8 mouse cellular contexts compared by ENCODE assay signal in genomic region chr4:133379046-133379347, GRCm38 (mm10). TPM values are rescaled to one million over a fixed set of nuclear protein-coding genes. Genes with fewer than 3 reads are reported as not detected.
DNase-seq lines count a peak whose midpoint lies in the region; ATAC-seq and TF ChIP-seq lines count a peak whose summit lies in the region.
"Had no signal": no experiment of that assay in that cellular context is flagged by ENCODE, and none has a peak within 500 bp of the region (broad histone marks: within the 10 kb centered on the region; RNA-seq: fewer than 3 reads in every experiment).

No protein-coding gene starts in this region.

- H3K4me3 ChIP-seq in kidney, embryonic 15.5 days (replicated peaks), result no peak overlapping the region
- no peak overlapping the region for H3K4me3 ChIP-seq in cortical plate, adult 2 months (ENCODE audit: insufficient read depth, low read length)
- no peak overlapping the region for H3K4me3 ChIP-seq in heart, postnatal 0 days (ENCODE audit: low read depth, low read length)
- no peak overlapping the region for H3K4me3 ChIP-seq in midbrain, embryonic 13.5 days (replicated peaks)

- TF ChIP-seq EP300 in heart, postnatal 0 days (IDR thresholded peaks at IDR 0.05; ENCODE audit: low read depth), result no peak

- peaks cover 7% of the 10 kb centered on the region for H3K36me3 ChIP-seq in kidney, embryonic 15.5 days
- H3K36me3 ChIP-seq in heart, postnatal 0 days (replicated peaks; ENCODE audit: control insufficient read depth, insufficient read depth, low read length), result peaks cover 4% of the 10 kb centered on the region
- 0 out of 2 replicates have a peak, but pooled peaks cover 4% of the 10 kb centered on the region for H3K36me3 ChIP-seq in midbrain, embryonic 13.5 days

- peaks cover 52% of the 10 kb centered on the region for H3K4me1 ChIP-seq in kidney, embryonic 15.5 days
- H3K4me1 ChIP-seq in cortical plate, adult 2 months (ENCODE audit: control insufficient read depth, insufficient read depth, low read length), result peaks cover 4% of the 10 kb centered on the region
- peaks cover 49% of the 10 kb centered on the region for H3K4me1 ChIP-seq in heart, postnatal 0 days (ENCODE audit: control insufficient read depth, insufficient read depth)
- H3K4me1 ChIP-seq in midbrain, embryonic 13.5 days (replicated peaks), result peaks cover 49% of the 10 kb centered on the region

- 0 out of 2 replicates have a peak overlapping the region, but pooled peaks have one; percentile 10 for H3K9ac ChIP-seq in kidney, embryonic 15.5 days
- no peak overlapping the region; the same call in 1 of the 2 replicates for H3K9ac ChIP-seq in heart, postnatal 0 days (replicated peaks; ENCODE audit: low read depth, low read length)
- H3K9ac ChIP-seq in midbrain, embryonic 13.5 days (replicated peaks), result no peak overlapping the region

- intact Hi-C loops in left cerebral cortex, postnatal 4 days (cut with DNase I), result no loop called here

- WGBS in kidney, embryonic 15.5 days, result 50% methylated on average over 5 of the region's 5 CpGs
- WGBS in heart, postnatal 0 days, result 43% methylated on average over 5 of the region's 5 CpGs
- 40% methylated on average over 5 of the region's 5 CpGs for WGBS in midbrain, embryonic 13.5 days

- no peak for DNase-seq in kidney, postnatal 4 days
- no peak for DNase-seq in heart, postnatal 0 days (ENCODE audit: low spot score)
- DNase-seq in left cerebral cortex, postnatal 4 days, result no peak
- no peak for DNase-seq in left cerebral cortex, adult 11 months (ENCODE audit: low spot score)
- DNase-seq: right cerebral cortex, postnatal 25 days had no signal

- ATAC-seq in kidney, embryonic 15.5 days (replicated peaks; ENCODE audit: low FRiP score), result no peak
- no peak for ATAC-seq in heart, postnatal 0 days (ENCODE audit: insufficient read depth, low read depth)
- no peak for ATAC-seq in midbrain, embryonic 13.5 days

- H3K27ac ChIP-seq in kidney, embryonic 15.5 days, result peak overlapping the region; percentile 80
- H3K27ac ChIP-seq in cortical plate, adult 2 months (ENCODE audit: insufficient read depth, low read length), result 0 out of 2 replicates have a peak overlapping the region, but pooled peaks have one; percentile 40
- peak overlapping the region; percentile 28 for H3K27ac ChIP-seq in heart, postnatal 0 days (ENCODE audit: low read depth)
- H3K27ac ChIP-seq in midbrain, embryonic 13.5 days, result peak overlapping the region; percentile 19; the same call in 1 of the 2 replicates

- H3K9me3 ChIP-seq in kidney, embryonic 15.5 days (replicated peaks), result no peaks in the 10 kb centered on the region
- no peaks in the 10 kb centered on the region for H3K9me3 ChIP-seq in heart, postnatal 0 days (replicated peaks; ENCODE audit: control insufficient read depth, low read length)
- no peaks in the 10 kb centered on the region for H3K9me3 ChIP-seq in midbrain, embryonic 13.5 days

- no peaks in the 10 kb centered on the region for H3K27me3 ChIP-seq in kidney, embryonic 15.5 days
- H3K27me3 ChIP-seq in heart, postnatal 0 days (ENCODE audit: control insufficient read depth, insufficient read depth, low read length), result no peaks in the 10 kb centered on the region
- H3K27me3 ChIP-seq in midbrain, embryonic 13.5 days, result no peaks in the 10 kb centered on the region

- no peak for TF ChIP-seq POLR2A in cortical plate, adult 2 months (IDR thresholded peaks at IDR 0.05; ENCODE audit: extremely low read depth, insufficient read depth, low read length)

- no peak overlapping the region for H3K4me2 ChIP-seq in kidney, embryonic 15.5 days
- no peak overlapping the region for H3K4me2 ChIP-seq in heart, postnatal 0 days (ENCODE audit: low read depth, low read length)
- no peak overlapping the region for H3K4me2 ChIP-seq in midbrain, embryonic 13.5 days (replicated peaks)

- TF ChIP-seq CTCF in cortical plate, adult 2 months (IDR thresholded peaks at IDR 0.05; ENCODE audit: extremely low read depth, insufficient read depth, low read length), result no peak
- TF ChIP-seq CTCF in heart, postnatal 0 days (IDR thresholded peaks at IDR 0.05; ENCODE audit: low read depth), result no peak

RNA-seq across cellular contexts. Expression of gene Slc9a1, which starts 9.5 kb away (rescaled TPM):
- polyA plus RNA-seq in kidney, embryonic 15.5 days (2015; fragmentation: Nextera tagmentation; extraction: Ambion mirVana), result 7.5 and 8.3 TPM in 2 replicates
- 35.2 and 36.1 TPM in 2 replicates for polyA plus RNA-seq in cortical plate, adult 2 months (2012; rRNA removed)
- total RNA-seq in heart, postnatal 0 days (2014; rRNA removed; ENCODE audit: low replicate concordance), result 15.8 and 30.8 TPM in 2 replicates
- 4.0 and 4.4 TPM in 2 replicates for polyA plus RNA-seq in heart, postnatal 0 days (2015; fragmentation: Nextera tagmentation; extraction: Ambion mirVana)
- 6.8 and 7.9 TPM in 2 replicates for polyA plus RNA-seq in midbrain, embryonic 13.5 days (2015; fragmentation: Nextera tagmentation; extraction: Ambion mirVana)
- 10 to 100 TPM; 30.4 to 36.2 TPM for total RNA-seq in left cerebral cortex, postnatal 4 days (2021)

RNA-seq across cellular contexts. Expression of gene Wdtc1, which starts 25.7 kb away (rescaled TPM):
- 12.0 and 13.1 TPM in 2 replicates for polyA plus RNA-seq in kidney, embryonic 15.5 days (2015; fragmentation: Nextera tagmentation; extraction: Ambion mirVana)
- 46.6 and 49.1 TPM in 2 replicates for polyA plus RNA-seq in cortical plate, adult 2 months (2012; rRNA removed)
- total RNA-seq in heart, postnatal 0 days (2014; rRNA removed; ENCODE audit: low replicate concordance), result 30.2 and 39.9 TPM in 2 replicates
- polyA plus RNA-seq in heart, postnatal 0 days (2015; fragmentation: Nextera tagmentation; extraction: Ambion mirVana), result 9.3 and 9.6 TPM in 2 replicates
- 18.2 and 21.8 TPM in 2 replicates for polyA plus RNA-seq in midbrain, embryonic 13.5 days (2015; fragmentation: Nextera tagmentation; extraction: Ambion mirVana)
- total RNA-seq in left cerebral cortex, postnatal 4 days (2021), result 10 to 100 TPM; 52.0 to 52.9 TPM

Comparison
In these comparisons a context has a peak if more than half of its experiments do, and no peak if none do; other contexts are left out.
1. H3K27ac ChIP-seq: peak in every context shown above with its lines; median percentile 80 in kidney, embryonic 15.5 days; 40 in cortical plate, adult 2 months; 28 in heart, postnatal 0 days; 19 in midbrain, embryonic 13.5 days.